Mouse (Mus musculus): Measurements from ENCODE around the gene Syt2.

Syt2 gene

GRCm38 (mm10) chr1:134704396-134705306 lies 58.2 kb downstream of the Syt2 start:
- peak; percentile 66 for DNase-seq (ENCODE audit: low read depth, low spot score)

- no peak for DNase-seq (ENCODE audit: low read depth, low spot score)
Observed at GRCm38 (mm10) chr1:134706549-134706948, 60.1 kb downstream of the Syt2 start.

GRCm38 (mm10) chr1:134707516-134707915 lies 61.0 kb downstream of the Syt2 start:
- DNase-seq (ENCODE audit: low read depth, low spot score), result no peak

- DNase-seq (ENCODE audit: low read depth, low spot score), result no peak
Observed at GRCm38 (mm10) chr1:134708274-134708673, 61.8 kb downstream of the Syt2 start.

- peak; percentile 35 for DNase-seq (ENCODE audit: low read depth, low spot score)
Observed at GRCm38 (mm10) chr1:134708801-134709385, 62.4 kb downstream of the Syt2 start.

GRCm38 (mm10) chr1:134709411-134710306 lies 63.2 kb downstream of the Syt2 start:
- DNase-seq (ENCODE audit: low read depth, low spot score), result no peak

GRCm38 (mm10) chr1:134711061-134711460 lies 64.6 kb downstream of the Syt2 start:
- DNase-seq (ENCODE audit: low read depth, low spot score), result no peak

- no peak for DNase-seq (ENCODE audit: low read depth, low spot score)
Observed at GRCm38 (mm10) chr1:134711653-134712052, 65.2 kb downstream of the Syt2 start.

GRCm38 (mm10) chr1:134712781-134713299 lies 66.4 kb downstream of the Syt2 start:
- DNase-seq (ENCODE audit: low read depth, low spot score), result no peak

GRCm38 (mm10) chr1:134713421-134713969 lies 67.0 kb downstream of the Syt2 start:
- DNase-seq (ENCODE audit: low read depth, low spot score), result no peak

GRCm38 (mm10) chr1:134714166-134714565 lies 67.7 kb downstream of the Syt2 start:
- DNase-seq (ENCODE audit: low read depth, low spot score), result no peak

GRCm38 (mm10) chr1:134715092-134715491 lies 68.6 kb downstream of the Syt2 start:
- no peak for DNase-seq (ENCODE audit: low read depth, low spot score)

GRCm38 (mm10) chr1:134719718-134720304 lies 73.3 kb downstream of the Syt2 start:
- DNase-seq (ENCODE audit: low read depth, low spot score), result no peak

GRCm38 (mm10) chr1:134721486-134721885 lies 75.0 kb downstream of the Syt2 start:
- DNase-seq (ENCODE audit: low read depth, low spot score), result no peak

- DNase-seq (ENCODE audit: low read depth, low spot score), result no peak
Observed at GRCm38 (mm10) chr1:134722891-134723290, 76.4 kb downstream of the Syt2 start.

- DNase-seq (ENCODE audit: low read depth, low spot score), result no peak
Observed at GRCm38 (mm10) chr1:134725276-134725675, 78.8 kb downstream of the Syt2 start.

- DNase-seq (ENCODE audit: low read depth, low spot score), result no peak
Observed at GRCm38 (mm10) chr1:134726480-134726879, 80.0 kb downstream of the Syt2 start.

- DNase-seq (ENCODE audit: low read depth, low spot score), result no peak
Observed at GRCm38 (mm10) chr1:134727256-134727655, 80.8 kb downstream of the Syt2 start.

- DNase-seq (ENCODE audit: low read depth, low spot score), result no peak
Observed at GRCm38 (mm10) chr1:134733659-134734058, 87.2 kb downstream of the Syt2 start.

GRCm38 (mm10) chr1:134737463-134737862 lies 91.0 kb downstream of the Syt2 start:
- DNase-seq (ENCODE audit: low read depth, low spot score), result no peak

- no peak for DNase-seq (ENCODE audit: low read depth, low spot score)
Observed at GRCm38 (mm10) chr1:134741433-134741832, 95.0 kb downstream of the Syt2 start.
